Mouse (Mus musculus): Measurements from ENCODE around the gene Kcnj12. TPM values are rescaled to one million over a fixed set of nuclear protein-coding genes. Genes with fewer than 3 reads are reported as not detected.

Kcnj12 gene
- total and polyA plus RNA-seq, 3 experiments, result 26.7 to 35.7 (median 29.5) TPM

DNA sequence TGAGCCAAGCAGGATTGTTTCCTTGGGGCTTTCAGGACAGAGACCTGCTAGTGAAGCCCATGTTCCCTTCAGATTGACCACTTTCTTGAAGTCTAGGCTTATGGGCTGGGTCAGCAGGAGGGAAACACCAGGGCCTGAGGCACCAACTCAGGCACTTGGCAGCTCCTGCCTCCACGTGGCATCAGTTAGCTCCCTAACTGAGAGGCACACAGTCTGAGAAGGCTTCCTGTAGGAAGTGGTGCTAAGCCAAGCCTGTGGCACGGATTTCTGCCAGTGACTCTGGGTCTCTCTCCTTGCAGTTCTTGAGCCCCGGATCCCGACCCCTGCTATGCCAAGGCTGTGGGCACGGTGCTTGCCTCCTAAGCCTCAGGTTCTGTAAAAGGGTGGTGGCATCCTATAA is 22.4 kb downstream of the Kcnj12 start:
- intact Hi-C loops (cut with DNase I), result loop anchor here (5.0 kb wide), 1 partner anchor 92 kb away; no protein-coding TSS in a partner anchor
- 74% methylated on average over 5 of the region's 5 CpGs for WGBS
- no peak overlapping the region for H3K27ac ChIP-seq
- H3K9ac ChIP-seq (ENCODE audit: low read depth, low read length), result no peak overlapping the region
- no peak for DNase-seq
- TF ChIP-seq POLR2A (IDR thresholded peaks at IDR 0.05; ENCODE audit: insufficient read depth, low read depth, low read length) (no peak), CTCF (IDR thresholded peaks at IDR 0.05) (no peak), EP300 (IDR thresholded peaks at IDR 0.05; ENCODE audit: insufficient read depth, low read depth, low read length) (no peak)
- no peaks in the 10 kb centered on the region for H3K27me3 ChIP-seq (ENCODE audit: control insufficient read depth, insufficient read depth, low read length)
- H3K4me3 ChIP-seq, result no peak overlapping the region
- peaks cover 7% of the 10 kb centered on the region; the same call in 1 of the 2 replicates for H3K4me1 ChIP-seq (ENCODE audit: control insufficient read depth, insufficient read depth, low read length)
- H3K79me2 ChIP-seq (replicated peaks; ENCODE audit: control insufficient read depth, insufficient read depth, low read length), result no peaks in the 10 kb centered on the region
- H3K36me3 ChIP-seq (ENCODE audit: control insufficient read depth, insufficient read depth, low read length), result no peaks in the 10 kb centered on the region

DNA sequence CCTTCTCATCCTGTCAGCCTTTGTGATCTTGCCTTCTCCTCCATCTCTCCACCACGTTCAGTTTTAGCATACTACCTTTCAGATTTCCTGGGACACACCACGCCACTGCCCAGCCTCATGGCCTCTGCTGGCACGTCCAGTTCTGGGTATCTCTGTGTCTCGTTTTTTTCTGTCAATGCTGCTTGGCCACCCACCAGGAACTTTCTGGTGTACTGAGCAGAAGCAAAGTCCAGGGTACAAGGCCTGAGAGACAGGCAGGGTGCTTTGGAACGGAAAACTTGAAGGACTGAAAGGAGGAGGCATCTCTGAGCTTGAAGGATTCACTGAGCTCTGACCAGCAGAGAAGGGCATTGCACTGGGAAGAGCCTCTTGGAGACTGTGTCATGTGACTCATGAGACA is 25.1 kb downstream of the Kcnj12 start:
- no peak for TF ChIP-seq POLR2A (IDR thresholded peaks at IDR 0.05; ENCODE audit: insufficient read depth, low read depth, low read length)
- no peak for TF ChIP-seq EP300 (IDR thresholded peaks at IDR 0.05; ENCODE audit: insufficient read depth, low read depth, low read length)
- no peak for TF ChIP-seq CTCF (IDR thresholded peaks at IDR 0.05)
- Histone ChIP-seq H3K79me2 (replicated peaks; ENCODE audit: control insufficient read depth, insufficient read depth, low read length) (0 out of 2 replicates have a peak, but pooled peaks cover 1% of the 10 kb centered on the region), H3K36me3 (ENCODE audit: control insufficient read depth, insufficient read depth, low read length) (no peaks in the 10 kb centered on the region), H3K27ac (no peak overlapping the region), H3K4me1 (ENCODE audit: control insufficient read depth, insufficient read depth, low read length) (peaks cover 8% of the 10 kb centered on the region; the same call in 1 of the 2 replicates), H3K27me3 (ENCODE audit: control insufficient read depth, insufficient read depth, low read length) (no peaks in the 10 kb centered on the region), H3K4me3 (no peak overlapping the region), H3K9ac (ENCODE audit: low read depth, low read length) (no peak overlapping the region)
- 56% methylated on average over 5 of the region's 5 CpGs for WGBS
- no peak for DNase-seq
- intact Hi-C loops (cut with DNase I), result no loop called here

DNA sequence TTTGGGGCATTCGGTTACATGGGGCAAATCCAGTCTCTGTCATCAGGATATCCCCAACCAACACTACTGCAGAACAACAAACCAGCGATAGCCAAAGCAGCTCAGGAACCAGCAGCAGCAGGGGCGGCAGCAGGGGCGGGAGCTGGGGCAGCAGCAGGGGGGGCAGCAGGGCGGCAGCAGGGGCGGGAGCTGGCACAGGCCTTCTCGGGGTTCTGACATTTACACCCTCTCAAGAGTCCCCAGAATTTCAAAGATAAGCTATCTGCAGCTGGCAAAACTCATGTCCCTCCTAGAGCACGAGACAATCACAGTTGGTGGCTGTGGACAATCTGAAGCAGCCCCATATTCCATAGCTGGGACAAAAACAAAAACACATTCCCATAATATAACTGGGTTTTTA is 28.8 kb downstream of the Kcnj12 start:
- no peaks in the 10 kb centered on the region for H3K36me3 ChIP-seq (ENCODE audit: control insufficient read depth, insufficient read depth, low read length)
- no peak for TF ChIP-seq CTCF (IDR thresholded peaks at IDR 0.05)
- TF ChIP-seq POLR2A (IDR thresholded peaks at IDR 0.05; ENCODE audit: insufficient read depth, low read depth, low read length), result no peak
- no peak for TF ChIP-seq EP300 (IDR thresholded peaks at IDR 0.05; ENCODE audit: insufficient read depth, low read depth, low read length)
- H3K27me3 ChIP-seq (ENCODE audit: control insufficient read depth, insufficient read depth, low read length), result no peaks in the 10 kb centered on the region
- 0 out of 2 replicates have a peak, but pooled peaks cover 1% of the 10 kb centered on the region for H3K79me2 ChIP-seq (replicated peaks; ENCODE audit: control insufficient read depth, insufficient read depth, low read length)
- DNase-seq, result no peak
- peaks cover 1% of the 10 kb centered on the region; the same call in 1 of the 2 replicates for H3K4me1 ChIP-seq (ENCODE audit: control insufficient read depth, insufficient read depth, low read length)
- 0 out of 2 replicates have a peak overlapping the region, but pooled peaks have one; percentile 20 for H3K9ac ChIP-seq (ENCODE audit: low read depth, low read length)
- peak overlapping the region; percentile 49 for H3K27ac ChIP-seq
- H3K4me3 ChIP-seq, result no peak overlapping the region
- 3% methylated on average over 8 of the region's 8 CpGs for WGBS
- intact Hi-C loops (cut with DNase I), result no loop called here

GRCm38 (mm10) chr11:61056871-61057270 is 34.5 kb downstream of the Kcnj12 start:
- no peaks in the 10 kb centered on the region for H3K27me3 ChIP-seq (ENCODE audit: control insufficient read depth, insufficient read depth, low read length)
- H3K4me3 ChIP-seq, result no peak overlapping the region
- no peak for TF ChIP-seq EP300 (IDR thresholded peaks at IDR 0.05; ENCODE audit: insufficient read depth, low read depth, low read length)
- TF ChIP-seq CTCF (IDR thresholded peaks at IDR 0.05), result no peak
- TF ChIP-seq POLR2A (IDR thresholded peaks at IDR 0.05; ENCODE audit: insufficient read depth, low read depth, low read length), result no peak
- peaks cover 12% of the 10 kb centered on the region for H3K4me1 ChIP-seq (ENCODE audit: control insufficient read depth, insufficient read depth, low read length)
- H3K79me2 ChIP-seq (replicated peaks; ENCODE audit: control insufficient read depth, insufficient read depth, low read length), result no peaks in the 10 kb centered on the region
- H3K9ac ChIP-seq (ENCODE audit: low read depth, low read length), result no peak overlapping the region
- WGBS, result 70% methylated on average over 5 of the region's 5 CpGs
- intact Hi-C loops (cut with DNase I), result no loop called here
- DNase-seq, result no peak
- no peak overlapping the region for H3K27ac ChIP-seq
- no peaks in the 10 kb centered on the region for H3K36me3 ChIP-seq (ENCODE audit: control insufficient read depth, insufficient read depth, low read length)

DNA sequence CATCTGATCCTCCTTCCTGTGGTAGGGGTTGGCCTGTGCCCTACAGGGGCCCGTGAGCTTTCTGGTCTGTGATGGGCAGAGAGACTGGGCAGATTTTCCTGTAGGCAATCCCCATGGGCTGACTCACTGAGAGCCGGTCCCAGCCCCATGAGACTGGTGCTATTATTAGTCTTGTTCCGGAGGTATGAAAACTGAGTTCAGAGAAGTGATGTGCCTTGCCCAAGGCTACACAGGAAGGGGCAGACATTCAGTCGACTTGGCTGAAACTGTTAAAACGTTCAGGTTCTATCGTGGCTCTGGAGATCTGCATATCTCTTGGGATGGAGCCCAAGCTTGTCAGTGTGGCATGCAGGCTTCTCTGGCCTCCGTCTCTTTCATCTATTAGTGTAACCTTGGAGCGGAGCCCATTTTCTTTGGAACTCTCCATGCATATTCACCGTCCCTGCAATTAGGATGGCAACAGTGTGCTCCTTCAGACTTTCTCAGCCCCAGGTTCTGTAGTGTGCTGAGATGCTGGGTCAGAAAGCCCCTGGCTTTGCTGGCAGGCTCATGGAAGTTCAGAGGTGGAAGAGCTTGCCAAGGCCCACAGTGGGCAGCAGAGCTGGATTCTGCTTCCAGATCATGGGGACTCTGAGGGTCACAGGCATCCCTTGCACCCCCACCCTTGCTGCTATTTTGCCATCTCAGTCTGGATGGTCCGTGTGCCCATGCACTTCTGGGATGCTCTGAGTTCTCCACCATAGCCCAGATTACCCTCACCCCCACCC is 37.5 kb downstream of the Kcnj12 start:
- peak in 1 of 2 experiments; percentile 40 for DNase-seq
- no peak overlapping the region for H3K9ac ChIP-seq (ENCODE audit: low read depth, low read length)
- WGBS, result 22% methylated on average over 10 of the region's 10 CpGs

DNA sequence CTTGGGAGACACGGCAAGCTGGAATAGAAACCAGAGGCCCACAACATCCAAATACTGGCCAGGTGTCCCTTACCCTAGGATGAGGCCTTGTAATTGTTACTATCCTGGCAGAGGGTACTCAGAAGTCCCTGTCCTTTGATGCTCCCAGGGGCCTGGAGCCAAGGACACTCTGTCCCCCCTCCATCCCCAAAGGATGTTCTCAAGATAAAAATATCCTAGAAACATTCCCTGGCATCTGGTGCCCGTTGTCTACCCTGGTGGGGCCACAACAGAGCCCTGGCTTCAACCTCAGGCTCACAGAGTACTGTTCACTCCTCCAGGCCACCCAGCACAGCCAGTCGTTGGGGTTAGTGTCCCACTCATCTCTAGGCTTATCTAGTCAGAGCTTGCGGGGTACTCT is 38.3 kb downstream of the Kcnj12 start:
- H3K79me2 ChIP-seq (replicated peaks; ENCODE audit: control insufficient read depth, insufficient read depth, low read length), result no peaks in the 10 kb centered on the region
- peak; percentile 38 to 63 for DNase-seq
- H3K4me1 ChIP-seq (ENCODE audit: control insufficient read depth, insufficient read depth, low read length), result peaks cover 13% of the 10 kb centered on the region
- 57% methylated on average over 4 of the region's 4 CpGs for WGBS
- H3K36me3 ChIP-seq (ENCODE audit: control insufficient read depth, insufficient read depth, low read length), result no peaks in the 10 kb centered on the region
- H3K27ac ChIP-seq, result peak overlapping the region; percentile 66
- no peak overlapping the region for H3K4me3 ChIP-seq
- intact Hi-C loops (cut with DNase I), result loop anchor here (2.0 to 5.0 kb wide), 2 partner anchors 36 to 78 kb away; no protein-coding TSS in a partner anchor
- no peaks in the 10 kb centered on the region for H3K27me3 ChIP-seq (ENCODE audit: control insufficient read depth, insufficient read depth, low read length)
- H3K9ac ChIP-seq (ENCODE audit: low read depth, low read length), result no peak overlapping the region
- peak; percentile 82 for TF ChIP-seq EP300 (IDR thresholded peaks at IDR 0.05; ENCODE audit: insufficient read depth, low read depth, low read length)
- TF ChIP-seq POLR2A (IDR thresholded peaks at IDR 0.05; ENCODE audit: insufficient read depth, low read depth, low read length), result no peak
- TF ChIP-seq CTCF (IDR thresholded peaks at IDR 0.05), result no peak

More for the DNA sequence above, 37.5 kb downstream of the Kcnj12 start:
- Histone ChIP-seq H3K4me3 (no peak overlapping the region), H3K27me3 (ENCODE audit: control insufficient read depth, insufficient read depth, low read length) (no peaks in the 10 kb centered on the region), H3K4me1 (ENCODE audit: control insufficient read depth, insufficient read depth, low read length) (peaks cover 13% of the 10 kb centered on the region), H3K79me2 (replicated peaks; ENCODE audit: control insufficient read depth, insufficient read depth, low read length) (no peaks in the 10 kb centered on the region), H3K36me3 (ENCODE audit: control insufficient read depth, insufficient read depth, low read length) (no peaks in the 10 kb centered on the region), H3K27ac (peak overlapping the region; percentile 66)
- TF ChIP-seq POLR2A (IDR thresholded peaks at IDR 0.05; ENCODE audit: insufficient read depth, low read depth, low read length) (no peak), CTCF (IDR thresholded peaks at IDR 0.05) (no peak), EP300 (IDR thresholded peaks at IDR 0.05; ENCODE audit: insufficient read depth, low read depth, low read length) (no peak)
- intact Hi-C loops (cut with DNase I), result loop anchor here (2.0 to 5.0 kb wide), 2 partner anchors 35 to 78 kb away; no protein-coding TSS in a partner anchor
